Mouse (Mus musculus) heart, postnatal 0 days (tissue): ENCODE results near the gene Pard3.

ENCODE experiments used
- CTCF ChIP-seq: IDR thresholded peaks from 2 replicates; pipeline ENCODE4 v1.5.1; 2016; ENCODE audit warnings: antibody characterized with exemption, control low read depth, low read depth
- EP300 ChIP-seq: IDR thresholded peaks from 2 replicates; pipeline ENCODE4 v1.6.1; 2016; ENCODE audit warnings: antibody characterized with exemption, low read depth

DNA sequence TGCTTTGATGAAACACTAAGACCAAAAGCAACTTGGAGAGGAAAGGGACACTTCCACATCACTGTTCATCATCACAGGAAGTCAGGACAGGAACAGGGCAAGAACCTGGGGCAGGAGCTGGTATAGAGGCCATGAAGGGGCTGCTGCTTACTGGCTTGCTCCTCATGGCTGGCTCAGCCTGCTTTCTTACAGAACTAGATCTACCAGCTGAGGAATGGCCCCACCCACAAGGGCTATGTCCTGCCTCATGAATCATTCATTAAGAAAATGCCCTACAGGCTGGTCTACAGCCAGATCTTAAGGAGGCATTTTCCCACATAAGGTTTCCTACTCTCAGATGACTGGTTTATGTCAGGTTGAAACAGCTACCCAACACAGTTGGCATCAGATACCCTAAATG lies 342.1 kb downstream of the Pard3 start:
- TF ChIP-seq CTCF = no peak
- TF ChIP-seq EP300 = no peak
